Mouse (Mus musculus) erythroid progenitor cell, adult 5-6 weeks (primary cell): ENCODE data around the gene Ube2o. TPM values are rescaled to one million over a fixed set of nuclear protein-coding genes. Genes with fewer than 3 reads are reported as not detected.

Experiments
- ATAC-seq: replicated peaks from 2 replicates; pipeline ENCODE4 v1.8.0; 2016; ENCODE audit warnings: moderate number of reproducible peaks, mild to moderate bottlenecking, moderate TSS enrichment, inconsistent platforms; ENCODE audit not compliant: poor library complexity, low FRiP score, severe bottlenecking
- total RNA-seq, 2 experiments: library from RNA; stranded (forward) in 1 of 2; stranded (reverse) in 1 of 2; fragments of 150-400 nt in 1 of 2; fragments of 186-747, 209-891 nt in 1 of 2; gene quantifications; 2 replicates each; pipeline versions ENCODE4 v1.2.3 to v1.2.4; 2015 to 2017; ENCODE audit warnings: low replicate concordance in 2 of 2

The Ube2o gene
- total RNA-seq, 2 experiments from 2014 or later = 126 to 136 TPM

DNA sequence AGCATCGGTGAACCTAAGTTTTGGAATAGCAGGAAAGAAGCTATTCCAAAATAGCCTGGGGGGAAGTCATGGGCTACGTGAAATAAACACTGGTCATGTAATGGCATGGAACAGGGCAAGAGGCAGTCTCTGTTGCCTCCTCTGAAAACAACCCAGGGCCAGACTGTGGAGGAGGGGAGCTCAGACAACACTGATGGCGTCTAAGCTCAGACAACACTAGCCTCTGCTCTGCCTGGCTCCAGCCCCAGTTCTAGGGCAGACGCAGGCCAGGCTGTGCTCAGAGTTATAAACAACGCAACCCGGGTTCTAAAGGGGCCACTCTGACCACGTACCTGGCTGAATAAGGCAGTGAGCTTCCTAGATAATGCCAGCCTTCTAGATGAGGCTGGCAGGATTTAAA is 30.5 kb downstream of the Ube2o start:
- ATAC-seq = no peak

DNA sequence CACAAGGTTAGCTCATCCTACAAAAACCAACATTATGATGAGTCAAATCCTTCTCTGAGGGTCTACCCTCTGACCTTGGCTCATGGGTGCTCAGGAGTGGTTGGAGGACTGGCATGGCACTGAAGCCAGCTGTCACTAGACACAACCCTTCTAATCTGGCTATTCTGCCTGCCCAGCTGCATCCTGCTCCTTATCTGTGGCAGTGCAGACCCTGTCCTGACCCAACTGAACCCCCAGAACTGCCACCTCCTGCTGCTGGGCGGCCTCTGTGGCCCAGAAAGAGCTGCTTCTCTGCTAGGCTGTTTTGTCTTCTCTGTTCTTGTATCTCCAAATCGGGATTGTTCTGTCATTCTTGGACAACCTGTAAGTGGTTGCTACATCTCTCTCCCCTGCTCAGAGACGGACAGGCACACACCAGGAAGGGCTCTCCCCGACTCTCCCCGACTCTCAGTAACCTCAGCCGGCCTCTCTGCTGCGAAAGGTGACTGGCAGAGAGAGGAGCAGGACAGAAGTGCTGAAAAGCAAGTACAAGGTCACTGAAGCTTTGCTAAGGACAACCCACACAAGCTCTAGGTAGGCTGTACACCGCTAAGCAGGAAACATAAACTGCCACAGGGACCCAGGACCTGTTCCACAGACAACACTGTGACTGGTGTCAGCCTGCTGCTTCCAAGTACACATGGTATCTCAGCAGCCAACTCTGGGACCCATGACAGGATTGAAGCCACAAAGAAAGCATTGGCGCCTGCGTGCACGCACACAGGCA is 31.8 kb downstream of the Ube2o start:
- ATAC-seq = peak; percentile 83

DNA sequence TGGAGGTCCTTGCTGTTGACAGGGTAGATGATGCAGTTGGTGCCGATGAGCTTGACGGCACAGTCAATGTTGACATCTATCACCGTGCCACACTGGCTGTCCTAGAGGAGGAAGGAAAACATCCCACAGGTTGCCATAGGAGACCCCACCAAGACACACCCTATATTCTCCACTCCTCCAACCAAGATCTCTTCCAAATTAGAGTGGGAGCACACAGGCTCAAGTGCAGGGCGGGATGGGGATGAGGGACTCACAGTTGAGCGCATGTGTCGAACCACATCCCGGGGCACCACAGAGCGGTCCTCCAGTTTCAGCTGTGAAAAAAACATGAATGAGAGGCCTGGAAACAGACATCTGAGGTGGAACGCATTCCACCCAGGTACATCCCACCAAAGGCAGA is 32.5 kb downstream of the Ube2o start:
- no peak for ATAC-seq

DNA sequence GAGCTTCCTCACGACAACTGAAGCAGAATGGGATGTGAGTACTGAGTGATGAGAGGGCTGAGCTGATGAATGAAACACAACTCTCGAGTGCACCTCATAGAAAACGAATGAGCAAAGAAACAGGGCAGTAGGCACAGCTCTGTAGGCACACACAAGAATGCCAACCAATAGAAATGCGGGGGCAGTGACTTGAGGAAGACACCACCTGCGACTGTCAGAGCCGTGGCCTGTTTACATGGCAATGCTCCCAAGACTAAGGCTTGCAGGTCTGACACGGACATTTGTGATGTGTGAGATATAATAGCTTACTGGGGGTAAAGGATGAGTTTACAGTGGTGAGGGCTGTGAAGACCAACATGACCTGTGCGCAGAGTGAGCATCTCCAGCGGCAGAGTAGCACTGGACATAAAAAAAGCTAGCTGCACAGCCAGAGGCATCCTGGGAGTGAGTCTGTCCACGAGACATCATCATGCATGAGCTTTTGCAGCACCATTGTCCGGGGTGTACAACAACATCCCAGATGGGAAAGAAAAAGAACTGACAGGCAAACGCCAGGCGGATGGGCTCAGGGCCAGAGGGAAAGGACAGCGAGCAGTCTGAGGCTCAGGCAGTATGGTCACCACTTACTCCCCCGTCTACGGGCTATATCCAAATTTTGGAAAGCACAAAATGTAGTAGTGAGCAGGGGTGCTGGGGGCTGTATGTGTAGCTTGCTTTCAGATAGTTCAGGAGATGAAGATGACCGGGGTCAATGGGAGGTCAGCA is 33.8 kb downstream of the Ube2o start:
- ATAC-seq = no peak

DNA sequence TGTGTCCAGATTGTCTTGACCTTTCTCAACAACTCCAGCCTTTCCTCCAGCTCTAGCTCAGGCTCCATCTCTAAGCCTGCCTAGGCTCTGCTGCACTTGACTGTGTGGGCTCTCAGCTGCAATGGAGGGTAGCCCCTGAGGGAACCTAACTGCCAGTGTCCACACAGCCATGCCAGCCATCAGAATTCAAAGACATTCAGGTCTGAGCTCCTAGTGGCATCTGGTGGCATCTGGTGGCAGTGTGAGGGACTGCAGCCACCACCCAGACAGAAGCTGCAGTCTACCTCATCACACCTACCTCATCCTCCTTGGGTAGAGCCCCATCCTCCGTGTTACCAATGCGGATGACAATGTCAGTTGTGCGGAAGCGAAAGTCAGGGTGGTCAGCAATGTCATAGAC is 38.1 kb downstream of the Ube2o start:
- ATAC-seq = peak; percentile 74

DNA sequence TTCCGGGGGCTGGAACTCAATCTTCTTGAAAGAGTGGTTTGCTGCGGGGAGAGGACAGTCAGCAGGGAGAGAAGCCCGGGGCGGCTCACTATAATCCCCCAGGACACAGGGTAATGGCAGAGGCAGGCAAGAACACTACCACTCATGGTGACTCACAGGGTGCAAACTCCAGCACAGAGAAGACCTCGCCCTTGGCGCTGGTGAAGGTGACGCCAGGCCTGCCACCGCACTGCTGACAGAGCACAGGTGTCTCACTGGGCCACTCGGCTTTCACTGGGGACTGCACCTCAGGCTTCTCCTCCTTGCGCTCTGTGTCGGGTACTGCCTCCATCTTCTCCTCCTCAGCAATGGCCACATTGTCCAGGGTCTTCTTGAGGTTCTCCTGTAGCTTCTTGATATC is 40.1 kb downstream of the Ube2o start:
- no peak for ATAC-seq

DNA sequence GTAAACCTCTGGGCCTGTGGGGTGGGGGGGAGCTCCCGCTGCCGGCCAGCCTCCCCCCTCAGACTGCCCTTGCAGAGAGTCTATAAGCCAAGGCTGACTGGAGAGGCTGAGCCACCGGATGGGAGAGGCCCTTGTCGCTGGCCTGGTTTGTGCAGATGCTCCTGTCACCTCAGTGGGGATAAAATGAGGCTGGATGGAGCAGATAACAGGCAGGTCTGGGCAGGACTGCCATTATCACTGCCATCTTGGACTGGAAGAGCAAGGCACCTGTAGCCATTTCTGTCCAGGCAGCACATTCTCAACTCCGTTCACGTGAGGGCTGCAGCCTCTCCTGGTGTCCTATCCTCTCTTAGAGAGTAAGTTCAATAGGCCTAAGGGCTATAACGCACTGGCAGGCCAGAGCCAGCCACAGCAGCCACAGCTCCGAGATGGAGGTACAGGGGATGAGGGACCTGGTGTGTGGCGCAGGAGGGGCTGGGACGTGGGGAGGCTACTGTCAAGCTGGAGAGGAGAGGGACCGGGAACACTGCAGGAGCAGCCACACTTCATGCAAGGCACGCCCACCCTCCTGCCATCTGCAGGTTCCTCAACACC is 43.0 kb downstream of the Ube2o start:
- peak; percentile 21 for ATAC-seq

DNA sequence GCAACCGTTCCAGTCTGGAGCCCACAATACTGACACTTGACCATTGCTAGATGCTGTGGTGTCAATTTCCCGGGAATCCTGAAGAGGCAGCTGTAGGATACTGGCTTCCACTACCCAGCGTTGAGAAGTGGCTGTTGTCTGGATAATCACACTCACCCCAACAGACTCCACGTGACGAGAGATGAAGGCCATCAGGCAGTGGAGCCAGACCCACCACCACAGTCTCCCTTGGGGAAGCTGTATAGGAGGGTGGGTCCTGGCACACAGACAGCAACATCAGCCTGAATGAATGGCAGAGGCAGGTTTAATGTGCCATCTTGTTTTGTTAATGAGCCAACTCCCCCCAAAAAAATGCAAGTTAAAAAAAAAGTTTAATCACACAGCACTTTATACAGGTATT is 43.9 kb downstream of the Ube2o start:
- ATAC-seq = no peak

DNA sequence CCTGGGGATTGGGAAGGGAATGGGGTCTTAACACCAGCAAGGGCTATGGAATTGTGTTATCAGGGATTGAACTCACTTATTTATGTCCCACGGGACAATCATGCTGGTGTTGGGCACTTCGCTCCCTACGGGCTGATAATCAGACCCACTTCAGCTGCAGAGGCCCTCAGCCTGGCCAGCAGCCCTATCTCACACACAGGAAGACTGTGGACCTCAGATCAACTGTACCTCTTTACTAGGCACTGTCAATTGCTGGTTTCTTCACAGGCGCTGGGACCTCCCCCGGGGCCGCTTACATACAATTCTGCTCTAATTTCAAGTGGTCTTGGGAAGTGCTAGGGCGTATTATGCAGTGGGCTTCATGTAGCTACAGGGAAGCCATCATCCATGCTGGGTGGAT is 44.6 kb downstream of the Ube2o start:
- ATAC-seq = peak; percentile 15; the same call in 1 of the 2 replicates

DNA sequence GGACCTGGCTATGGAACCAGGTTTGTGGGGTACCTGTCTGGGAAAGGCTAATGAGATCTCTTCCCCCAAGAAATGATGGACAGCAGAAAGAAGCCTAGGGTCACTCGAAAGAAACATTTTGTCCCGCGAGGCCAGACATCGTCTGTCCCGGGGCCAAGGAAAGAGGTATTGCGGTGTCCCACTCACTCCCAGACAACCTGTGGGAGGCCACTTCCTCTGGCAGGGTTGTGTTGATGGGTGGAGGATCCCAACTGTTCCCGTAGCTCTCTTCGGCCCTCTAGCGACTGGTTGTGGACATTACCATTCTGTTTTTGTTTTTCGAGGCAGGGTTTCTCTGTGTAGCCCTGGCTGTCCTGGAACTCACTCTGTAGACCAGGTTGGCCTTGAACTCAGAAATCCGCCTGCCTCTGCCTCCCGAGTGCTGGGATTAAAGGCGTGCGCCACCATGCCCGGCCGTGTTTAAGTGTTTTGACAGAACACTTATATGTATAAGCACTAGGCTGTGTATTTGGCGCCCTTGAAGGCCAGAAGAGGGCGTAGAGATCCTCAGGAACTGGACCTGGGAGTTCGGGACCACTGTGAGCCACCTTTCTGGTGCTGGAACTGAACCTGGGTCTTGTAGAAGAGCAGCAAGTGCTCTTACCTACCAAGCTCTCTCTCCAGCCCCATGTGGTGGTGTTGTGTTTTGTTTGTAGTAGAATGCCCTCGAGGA is 46.9 kb downstream of the Ube2o start:
- ATAC-seq = peak; percentile 61

DNA sequence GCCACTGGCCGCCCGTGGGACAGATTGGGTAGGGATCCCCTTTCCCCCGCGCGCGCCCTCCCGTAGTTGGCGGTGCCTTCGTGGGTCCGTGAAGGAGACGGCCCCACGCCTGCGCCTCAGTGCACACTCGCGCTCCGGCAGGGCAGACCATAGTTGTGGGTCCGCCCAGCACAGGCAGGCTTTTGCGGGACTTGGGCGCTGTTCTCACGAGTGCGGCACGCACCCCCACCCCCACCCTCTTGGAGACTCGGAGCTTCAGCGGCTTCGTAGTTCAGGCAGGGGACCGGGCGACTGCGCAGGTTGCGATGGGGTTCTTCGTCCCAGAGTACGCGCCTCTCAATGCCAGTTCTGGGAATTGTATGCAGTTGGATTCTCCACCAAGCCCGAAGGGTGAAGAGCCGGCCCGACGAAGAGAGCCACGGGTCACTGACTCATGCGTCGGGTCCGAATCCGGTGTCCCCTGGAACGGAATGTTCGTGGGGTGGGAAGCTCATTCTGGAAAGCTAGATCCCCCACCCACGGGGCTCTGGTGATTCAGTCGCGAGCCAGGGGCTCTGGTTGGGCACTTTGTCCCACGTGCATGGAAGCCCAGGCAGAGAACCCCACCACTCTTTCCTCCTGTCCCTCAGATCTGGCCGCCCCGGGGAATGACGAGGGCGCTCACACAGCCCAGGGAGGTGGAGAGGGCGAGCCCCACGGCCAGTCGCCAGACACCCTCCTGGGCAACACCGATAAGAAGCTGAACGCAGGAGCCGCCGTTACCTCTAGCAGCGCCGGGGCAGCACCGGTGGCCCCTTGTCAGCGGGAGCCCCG is 47.7 kb downstream of the Ube2o start:
- ATAC-seq = peak; percentile 60

DNA sequence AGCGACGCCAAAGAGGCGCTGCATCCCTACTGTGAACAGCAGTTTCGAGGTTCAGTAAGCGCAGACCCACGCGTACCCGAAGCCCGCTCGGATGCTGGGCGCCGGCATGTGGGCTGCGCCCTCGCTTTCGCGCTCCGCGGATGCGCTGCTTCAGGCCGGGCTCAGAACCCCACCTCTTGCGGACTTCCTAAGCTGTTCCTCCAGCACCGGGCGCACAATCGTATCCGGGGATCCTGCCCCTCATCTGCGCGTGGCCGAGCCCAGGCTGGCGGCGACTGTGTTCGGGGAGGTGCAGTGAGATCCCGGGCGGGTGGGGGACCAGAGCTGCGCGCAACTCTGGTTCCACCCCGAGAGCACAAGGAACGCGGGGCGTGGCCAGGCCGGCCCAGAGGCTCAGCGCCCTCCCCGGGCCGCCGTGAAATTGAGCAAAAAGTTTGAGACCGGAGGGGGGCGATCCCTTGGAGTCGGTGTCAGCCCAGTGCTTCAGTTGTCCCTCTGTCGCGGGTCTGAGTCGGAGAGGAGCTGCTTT is 48.4 kb downstream of the Ube2o start:
- ATAC-seq = peak; percentile 56

DNA sequence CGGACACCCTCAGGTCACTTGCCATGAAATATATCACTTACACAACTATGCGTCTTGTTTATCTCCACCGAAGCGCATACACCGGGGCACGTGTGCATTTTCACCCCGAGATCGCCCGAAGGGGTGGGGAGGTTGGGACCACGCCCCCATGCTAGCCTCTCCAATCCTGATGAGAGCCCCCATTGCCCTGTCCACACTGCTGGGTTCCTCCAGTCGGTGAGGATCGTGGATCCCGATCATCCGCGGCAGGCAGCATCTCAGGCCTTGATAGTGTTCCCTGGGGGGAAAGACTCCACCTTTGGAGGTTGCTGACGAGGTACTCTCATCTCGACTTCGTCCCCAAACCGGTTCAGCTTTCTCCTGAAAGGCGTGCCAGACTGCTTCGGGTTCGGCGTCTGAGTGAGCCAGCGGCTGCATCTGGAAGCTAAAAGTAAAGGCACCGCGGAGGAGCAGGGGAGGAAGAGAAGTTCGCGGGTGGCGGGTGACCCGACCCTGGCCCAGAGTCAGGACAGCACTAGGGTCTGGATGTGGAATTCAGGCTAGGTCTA is 48.9 kb downstream of the Ube2o start:
- peak; percentile 14 for ATAC-seq

DNA sequence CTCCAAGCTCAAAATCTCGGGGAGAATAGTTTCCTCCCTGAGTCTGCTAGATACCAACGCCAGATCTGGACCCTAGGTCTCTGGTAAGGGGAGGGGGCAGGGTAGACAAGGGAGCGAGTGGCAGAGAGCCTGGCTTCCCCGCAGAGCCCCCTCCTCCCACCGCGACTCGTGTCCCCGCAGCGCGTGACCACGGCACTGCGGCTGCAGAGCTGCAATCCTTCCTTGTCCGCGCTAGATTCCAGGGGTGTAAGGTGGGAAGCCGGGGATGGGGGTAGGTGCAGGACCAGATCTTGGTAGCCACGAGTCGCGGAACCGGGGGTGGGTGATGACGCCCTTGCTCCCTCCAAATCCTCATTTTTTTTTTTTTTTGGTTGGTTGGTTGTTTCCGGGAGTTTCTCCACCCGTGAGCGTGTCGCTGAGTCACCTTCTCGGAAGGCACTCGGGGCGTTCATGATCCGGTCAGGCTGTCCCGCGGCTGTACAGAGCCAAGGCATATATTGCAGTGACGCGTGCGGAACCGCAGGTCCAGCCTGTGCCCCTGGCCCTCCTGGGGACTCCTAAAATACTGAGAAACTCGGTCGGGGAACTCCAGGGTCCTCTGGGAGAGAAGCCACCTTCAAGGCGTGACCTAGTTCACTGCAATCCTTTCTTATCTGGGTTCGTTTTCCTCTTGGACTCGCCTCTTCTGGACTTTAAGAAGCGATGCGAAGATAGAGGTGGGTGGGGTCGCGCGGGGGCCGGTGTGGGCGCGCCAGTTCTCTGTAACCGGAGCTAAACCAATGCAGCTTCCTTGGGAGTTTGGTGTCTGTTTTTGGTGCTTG is 49.7 kb downstream of the Ube2o start:
- ATAC-seq = no peak

DNA sequence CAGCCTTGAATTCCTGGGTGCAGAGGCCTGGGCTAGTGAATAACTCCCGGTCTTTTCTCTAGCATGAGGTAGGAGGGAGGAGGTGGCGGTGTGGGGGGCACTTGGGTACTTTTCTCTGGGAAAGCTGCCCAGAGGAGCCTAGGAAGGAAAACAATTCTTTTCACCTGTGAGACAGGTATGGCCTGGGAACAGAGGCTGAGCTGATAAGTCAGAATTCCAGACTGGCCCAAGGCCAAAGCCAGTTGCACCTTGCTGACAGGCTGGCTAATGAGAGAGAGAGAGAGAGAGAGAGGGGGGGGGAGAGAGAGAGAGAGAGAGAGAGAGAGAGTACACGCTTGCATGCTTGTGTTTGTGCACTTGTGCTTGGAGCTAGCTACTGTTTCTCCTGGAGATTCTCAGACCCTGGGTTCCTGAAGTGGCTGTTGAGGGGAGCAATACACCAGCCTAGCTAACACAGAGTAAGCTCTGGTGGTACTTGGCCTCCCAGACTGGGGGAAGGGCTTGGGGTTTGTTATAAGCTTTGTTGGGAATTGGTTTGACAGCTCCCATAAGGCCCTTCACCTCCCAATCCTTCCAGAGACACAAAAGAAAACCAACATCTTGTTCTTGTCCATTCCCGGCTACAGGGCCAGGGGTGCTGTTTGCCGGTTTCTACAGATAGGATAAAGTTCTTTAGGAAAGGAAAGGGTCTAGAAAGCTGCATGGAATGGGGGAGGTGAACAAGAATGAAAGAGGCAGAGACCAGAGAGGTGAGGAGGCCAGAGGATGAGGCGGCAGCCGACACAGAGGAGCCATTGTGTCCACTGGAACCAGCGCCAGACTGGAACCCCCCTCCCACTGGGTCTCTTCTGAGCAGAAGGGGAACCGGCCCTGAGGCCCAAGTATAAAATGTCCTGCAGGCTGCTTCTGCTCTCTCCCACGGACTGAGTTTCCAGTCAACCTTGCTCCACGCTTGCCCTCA is 50.8 kb downstream of the Ube2o start, which contains the start of gene Sphk1:
TSS of gene Sphk1 (plus strand) at position 739 of the 961 bp plus-strand sequence.
- ATAC-seq = no peak

DNA sequence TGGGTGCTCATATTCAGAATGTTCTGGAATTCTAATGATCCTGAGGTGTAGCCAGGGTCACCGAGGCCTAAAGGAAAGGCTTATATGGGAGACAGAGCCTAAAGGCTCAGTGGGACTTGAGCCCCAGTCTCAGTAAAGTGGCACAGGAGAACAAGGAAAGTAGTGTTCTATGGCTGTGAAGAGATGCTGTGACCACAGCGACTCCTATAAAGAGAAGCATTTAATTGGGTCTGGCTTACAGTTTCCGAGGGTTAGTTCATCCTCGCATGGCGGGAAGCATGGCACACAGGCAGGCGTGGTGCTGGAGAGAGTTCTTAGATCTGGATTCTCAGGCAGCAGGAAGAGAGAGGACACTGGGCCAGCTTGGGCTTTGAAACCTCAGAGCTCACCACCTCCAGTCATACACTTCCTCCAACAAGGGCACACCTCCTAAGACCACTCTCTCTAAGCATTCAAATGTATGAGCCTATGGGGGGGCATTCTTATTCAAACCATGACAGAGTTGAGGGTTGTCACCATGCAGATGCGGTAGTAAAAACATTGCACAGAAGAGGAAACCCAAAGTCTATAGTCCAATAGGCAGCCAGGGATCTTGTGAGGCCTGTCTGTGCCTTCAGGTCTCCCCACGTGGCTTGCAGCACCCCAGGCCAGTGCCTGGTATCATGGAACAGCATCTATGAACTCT is 52.5 kb downstream of the Ube2o start:
- ATAC-seq = no peak
